Mouse (Mus musculus): Measurements from ENCODE around the gene Als2cl.

DNA sequence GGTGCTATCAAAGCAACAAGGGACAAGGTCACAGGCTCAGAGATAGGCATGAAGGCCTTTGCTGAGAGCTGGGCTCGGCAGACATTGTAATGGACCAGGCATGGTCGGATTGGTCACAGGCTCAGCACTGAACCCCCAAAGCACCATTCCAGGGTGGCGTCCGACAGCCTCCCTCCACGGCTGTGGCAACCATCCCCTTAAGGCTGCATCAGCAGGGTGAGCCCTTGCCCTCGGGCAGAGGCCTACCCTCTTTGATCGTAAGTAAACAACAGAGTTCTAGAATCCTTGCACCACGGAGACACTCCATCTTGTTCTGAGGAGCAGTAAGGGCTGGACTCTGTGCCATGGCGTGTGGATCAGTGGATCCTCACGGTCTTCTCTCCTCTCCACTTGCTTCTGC is 35.5 kb upstream of the Als2cl start, which contains the start of gene Prss46:
- TF ChIP-seq CTCF (IDR thresholded peaks at IDR 0.05; ENCODE audit: low read depth), result no peak
- TF ChIP-seq EP300 (IDR thresholded peaks at IDR 0.05; ENCODE audit: low read depth), result no peak
